Mouse (Mus musculus) MEL (cell line): ENCODE data around the gene Olfr668. TPM values are rescaled to one million over a fixed set of nuclear protein-coding genes. Genes with fewer than 3 reads are reported as not detected.
"Not testable (repeated sequence)": the region's sequence is repeated elsewhere in the genome, so short reads cannot be mapped to it uniquely, and the experiment has no call there.

Source experiments
- DNase-seq: peaks from one replicate; pipeline ENCODE4 v3.0.0; 2011; ENCODE audit warnings: low read depth, low spot score
- H3K27ac ChIP-seq: 2 replicates; pipeline ENCODE4 v1.5.1; 2012; ENCODE audit warnings: low read depth, mild to moderate bottlenecking, control low read depth, low read length, moderate library complexity; ENCODE audit not compliant: control insufficient read depth
- H3K27me3 ChIP-seq, 2 experiments: fragments of 150-350 bp in 1 of 2; sonication (generic) in 1 of 2; 2 replicates each; pipeline ENCODE4 v1.6.1; 2012; ENCODE audit warnings: low read length in 2 of 2, mild to moderate bottlenecking in 2 of 2, improper control_type of control experiment in 1 of 2, moderate library complexity in 1 of 2; ENCODE audit not compliant: insufficient read depth in 2 of 2, control insufficient read depth in 1 of 2
- H3K36me3 ChIP-seq, 2 experiments: 2 replicates each; pipeline ENCODE4 v1.6.1; 2012 to 2014; ENCODE audit warnings: low read length in 2 of 2, improper control_type of control experiment in 1 of 2, inconsistent platforms in 1 of 2, mild to moderate bottlenecking in 1 of 2; ENCODE audit not compliant: insufficient read depth in 2 of 2, control insufficient read depth in 1 of 2
- H3K4me1 ChIP-seq, 2 experiments: fragments of 150-350 bp in 1 of 2; sonication (generic) in 1 of 2; 2 replicates each; pipeline ENCODE4 v1.6.1; 2012; ENCODE audit warnings: low read length in 2 of 2, improper control_type of control experiment in 1 of 2, mild to moderate bottlenecking in 1 of 2; ENCODE audit not compliant: insufficient read depth in 2 of 2, control insufficient read depth in 1 of 2
- H3K4me3 ChIP-seq, 2 experiments: fragments of 150-350 bp in 1 of 2; sonication (generic) in 1 of 2; 2 replicates each; pipeline ENCODE4 v1.5.1; 2012; ENCODE audit warnings: low read depth in 2 of 2, low read length in 2 of 2, mild to moderate bottlenecking in 2 of 2, moderate library complexity in 2 of 2, control low read depth in 1 of 2, improper control_type of control experiment in 1 of 2; ENCODE audit not compliant: control insufficient read depth in 1 of 2, insufficient read depth in 1 of 2
- H3K79me2 ChIP-seq: 2 replicates; pipeline ENCODE4 v1.6.1; 2012; ENCODE audit warnings: mild to moderate bottlenecking, low read length, moderate library complexity; ENCODE audit not compliant: control insufficient read depth, poor library complexity, insufficient read depth
- H3K9ac ChIP-seq: 2 replicates; pipeline ENCODE4 v1.6.1; 2012; ENCODE audit warnings: low read depth, mild to moderate bottlenecking, control low read depth, low read length, moderate library complexity; ENCODE audit not compliant: control insufficient read depth, poor library complexity, severe bottlenecking
- H3K9me3 ChIP-seq: fragments of 150-350 bp; sonication (generic); replicated peaks from 2 replicates; pipeline ENCODE4 v1.6.1; 2012; ENCODE audit warnings: mild to moderate bottlenecking, low read length, improper control_type of control experiment, moderate library complexity; ENCODE audit not compliant: insufficient read depth
- BHLHE40 ChIP-seq: IDR thresholded peaks from 2 replicates; pipeline ENCODE4 v1.6.1; 2012; ENCODE audit warnings: low read depth, mild to moderate bottlenecking, inconsistent platforms, low read length, improper control_type of control experiment, borderline replicate concordance
- CHD2 ChIP-seq: IDR thresholded peaks from 2 replicates; pipeline ENCODE4 v1.6.1; 2011; ENCODE audit warnings: low read length, improper control_type of control experiment
- CTCF ChIP-seq, 3 experiments: IDR thresholded peaks in 2 of 3; conservative IDR thresholded peaks in 1 of 3; 2 replicates each; pipeline ENCODE4 v1.5.1; 2011 to 2012; ENCODE audit warnings: low read length in 3 of 3, low read depth in 2 of 3, mild to moderate bottlenecking in 2 of 3, improper control_type of control experiment in 1 of 3, inconsistent platforms in 1 of 3, mixed read lengths in 1 of 3, moderate library complexity in 1 of 3; ENCODE audit not compliant: control insufficient read depth in 1 of 3, insufficient read depth in 1 of 3, poor library complexity in 1 of 3, severe bottlenecking in 1 of 3
- ELF1 ChIP-seq: IDR thresholded peaks from 2 replicates; pipeline ENCODE4 v1.6.1; 2014; ENCODE audit warnings: low read depth, mild to moderate bottlenecking, inconsistent platforms, low read length, improper control_type of control experiment, moderate library complexity
- EP300 ChIP-seq, 2 experiments: IDR thresholded peaks; 2 replicates each; pipeline ENCODE4 v1.6.1; 2011; ENCODE audit warnings: improper control_type of control experiment in 2 of 2, low read length in 2 of 2, low read depth in 1 of 2, mild to moderate bottlenecking in 1 of 2
- ETS1 ChIP-seq: IDR thresholded peaks from 2 replicates; pipeline ENCODE4 v1.6.1; 2012; ENCODE audit warnings: low read depth, mild to moderate bottlenecking, inconsistent platforms, low read length, improper control_type of control experiment, moderate library complexity
- JUND ChIP-seq: IDR thresholded peaks from 2 replicates; pipeline ENCODE4 v1.6.1; 2011; ENCODE audit warnings: low read depth, mild to moderate bottlenecking, improper control_type of control experiment, low read length
- MAFK ChIP-seq: IDR thresholded peaks from 2 replicates; pipeline ENCODE4 v1.6.1; 2011; ENCODE audit warnings: low read depth, mild to moderate bottlenecking, low read length, improper control_type of control experiment, borderline replicate concordance
- MEF2A ChIP-seq: IDR thresholded peaks from 2 replicates; pipeline ENCODE4 v1.6.1; 2014; ENCODE audit warnings: low read depth, mild to moderate bottlenecking, inconsistent platforms, low read length, improper control_type of control experiment; ENCODE audit not compliant: poor library complexity, insufficient replicate concordance, severe bottlenecking; ENCODE audit errors: extremely low read depth
- MXI1 ChIP-seq: IDR thresholded peaks from 2 replicates; pipeline ENCODE4 v1.6.1; 2011; ENCODE audit warnings: mild to moderate bottlenecking, low read depth, low read length, improper control_type of control experiment
- MYC ChIP-seq: IDR thresholded peaks from 2 replicates; pipeline ENCODE4 v1.6.1; 2011; ENCODE audit warnings: low read depth, mild to moderate bottlenecking, low read length, improper control_type of control experiment, moderate library complexity
- NELFE ChIP-seq: IDR thresholded peaks from 2 replicates; pipeline ENCODE4 v1.6.1; 2011; ENCODE audit warnings: low read depth, low read length, improper control_type of control experiment
- POLR2AphosphoS2 ChIP-seq: IDR thresholded peaks from 2 replicates; pipeline ENCODE4 v1.6.1; 2011; ENCODE audit warnings: low read length, improper control_type of control experiment
- POLR2AphosphoS5 ChIP-seq: IDR thresholded peaks from 2 replicates; pipeline ENCODE4 v1.6.1; 2012; ENCODE audit warnings: low read depth, borderline replicate concordance, mild to moderate bottlenecking, inconsistent platforms, low read length, moderate library complexity, mixed read lengths
- RAD21 ChIP-seq: IDR thresholded peaks from 2 replicates; pipeline ENCODE4 v1.6.1; 2011; ENCODE audit warnings: mild to moderate bottlenecking, low read depth, low read length, improper control_type of control experiment
- RCOR1 ChIP-seq: IDR thresholded peaks from 2 replicates; pipeline ENCODE4 v1.6.1; 2012; ENCODE audit warnings: low read depth, mild to moderate bottlenecking, inconsistent platforms, low read length, improper control_type of control experiment
- SMC3 ChIP-seq: IDR thresholded peaks from 2 replicates; pipeline ENCODE4 v1.6.1; 2011; ENCODE audit warnings: low read depth, low read length, improper control_type of control experiment
- TAL1 ChIP-seq: IDR thresholded peaks from 2 replicates; pipeline ENCODE4 v1.6.1; 2012; ENCODE audit warnings: mild to moderate bottlenecking, inconsistent platforms, low read length, moderate library complexity, mixed read lengths
- ZKSCAN1 ChIP-seq: IDR thresholded peaks from 2 replicates; pipeline ENCODE4 v1.6.1; 2012; ENCODE audit warnings: low read depth, mild to moderate bottlenecking, inconsistent platforms, low read length, improper control_type of control experiment, moderate library complexity
- ZMIZ1 ChIP-seq: IDR thresholded peaks from 2 replicates; pipeline ENCODE4 v1.6.1; 2012; ENCODE audit warnings: low read depth, mild to moderate bottlenecking, inconsistent platforms, low read length, improper control_type of control experiment, moderate library complexity
- polyA plus RNA-seq, 2 experiments: library from polyadenylated mRNA; stranded (reverse) in 1 of 2; unstranded in 1 of 2; fragments of >175 nt in 1 of 2; fragments of >200 nt in 1 of 2; gene quantifications; 2 replicates each; pipeline versions ENCODE4 v1.2.1 to v1.2.4; 2012; ENCODE audit warnings: low replicate concordance in 2 of 2, low read depth in 1 of 2; ENCODE audit not compliant: insufficient read length in 2 of 2, insufficient read depth in 1 of 2, missing spikeins in 1 of 2
- total RNA-seq: library from RNA; depleted of rRNA; stranded (reverse); fragments of 300-350 nt; gene quantifications from 2 replicates; pipeline ENCODE4 v1.2.3, GENCODE M21; 2012

Olfr668 gene
- total and polyA plus RNA-seq, 3 experiments = not detected

DNA sequence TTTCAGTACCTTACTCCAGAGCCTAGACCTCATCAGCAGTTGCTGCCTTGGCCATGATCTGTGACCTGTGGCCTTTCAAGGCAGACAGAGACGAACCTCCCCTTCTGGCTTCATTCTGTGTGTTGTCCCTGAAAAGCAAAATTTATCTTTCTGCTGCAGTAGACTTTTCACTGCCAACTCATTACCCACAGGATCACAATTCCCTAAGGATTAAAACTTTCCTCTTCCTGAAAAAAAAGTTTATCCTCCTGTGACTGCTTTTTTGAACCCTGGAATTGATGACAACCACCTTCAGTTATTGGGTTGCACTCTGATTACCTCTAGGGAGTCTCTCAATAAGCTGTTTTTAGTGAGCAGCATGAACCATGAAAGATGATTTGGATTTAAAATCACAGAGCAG, 34.7 kb upstream of the Olfr668 start, which contains the start of gene Olfr670:
Olfr670 (minus strand) TSS at position 101 of the 400 bp plus-strand sequence.
- no peaks in the 10 kb centered on the region for H3K9me3 ChIP-seq
- no peak within 1 kb of the TSS for H3K27ac ChIP-seq
- H3K36me3 ChIP-seq = no peaks in the 10 kb centered on the region
- H3K79me2 ChIP-seq = no peaks in the 10 kb centered on the region
- H3K4me3 ChIP-seq = no peak within 1 kb of the TSS
- no peaks in the 10 kb centered on the region for H3K27me3 ChIP-seq
- no peak within 1 kb of the TSS for H3K9ac ChIP-seq
- no peaks in the 10 kb centered on the region for H3K4me1 ChIP-seq
- DNase-seq = no peak
- no peak for TF ChIP-seq POLR2AphosphoS2
- TF ChIP-seq MYC = no peak
- TF ChIP-seq RAD21 = no peak
- no peak for TF ChIP-seq ETS1
- TF ChIP-seq BHLHE40 = no peak
- no peak for TF ChIP-seq SMC3
- TF ChIP-seq EP300 (IDR thresholded peaks at IDR 0.05; ENCODE audit: low read depth in 1 of 2, low read length in 2 of 2) = no peak
- no peak for TF ChIP-seq RCOR1
- no peak for TF ChIP-seq MXI1
- TF ChIP-seq NELFE = no peak
- no peak for TF ChIP-seq TAL1
- no peak for TF ChIP-seq POLR2AphosphoS5
- TF ChIP-seq CTCF (IDR thresholded peaks at IDR 0.05 in 2 of 3, conservative IDR thresholded peaks at IDR 0.05 in 1 of 3; ENCODE audit: control insufficient read depth in 1 of 3, insufficient read depth in 1 of 3, low read depth in 2 of 3, low read length in 3 of 3, poor library complexity in 1 of 3, severe bottlenecking in 1 of 3) = no peak
- TF ChIP-seq ZMIZ1 = no peak
- no peak for TF ChIP-seq ELF1
- TF ChIP-seq CHD2 = no peak
- TF ChIP-seq ZKSCAN1 = no peak
- no peak for TF ChIP-seq MEF2A
- no peak for TF ChIP-seq MAFK
- no peak for TF ChIP-seq JUND

DNA sequence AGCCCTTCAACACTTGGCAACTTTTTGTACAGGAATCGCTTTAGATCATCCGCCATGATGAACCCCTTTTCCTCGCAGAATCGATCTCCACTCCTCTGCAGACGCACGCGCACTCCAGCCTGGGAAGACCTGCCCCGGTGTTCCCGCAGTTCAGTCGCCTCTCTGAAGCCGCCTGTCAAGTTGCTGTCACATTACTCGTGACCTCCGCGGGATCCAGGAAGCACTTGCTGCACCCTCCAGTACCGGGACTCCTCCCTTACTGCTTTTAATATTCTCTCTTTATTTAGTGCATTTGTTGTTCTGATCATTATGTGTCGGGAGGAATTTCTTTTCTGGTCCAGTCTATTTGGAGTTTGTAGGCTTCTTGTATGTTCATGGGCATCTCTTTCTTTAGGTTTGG, 22.4 kb upstream of the Olfr668 start:
- H3K79me2 ChIP-seq, H3K9me3 ChIP-seq, H3K36me3 ChIP-seq, H3K4me3 ChIP-seq, H3K27ac ChIP-seq, DNase-seq, H3K4me1 ChIP-seq, H3K27me3 ChIP-seq, H3K9ac ChIP-seq: not testable (repeated sequence)
